Mouse (Mus musculus) urinary bladder, postnatal 25 days (tissue): ENCODE results near the gene Mum1.
"Not testable (repeated sequence)": the region's sequence is repeated elsewhere in the genome, so short reads cannot be mapped to it uniquely, and the experiment has no call there.

Experiments used
- DNase-seq: peaks from one replicate; pipeline ENCODE4 v3.0.0; 2022; ENCODE audit warnings: low spot score

Mum1 gene

GRCm38 (mm10) chr10:80208248-80208647 is 18.0 kb upstream of the Mum1 start:
- DNase-seq: no peak

- no peak for DNase-seq
These were observed 17.3 kb upstream of the Mum1 start for GRCm38 (mm10) chr10:80208841-80209371.

DNA sequence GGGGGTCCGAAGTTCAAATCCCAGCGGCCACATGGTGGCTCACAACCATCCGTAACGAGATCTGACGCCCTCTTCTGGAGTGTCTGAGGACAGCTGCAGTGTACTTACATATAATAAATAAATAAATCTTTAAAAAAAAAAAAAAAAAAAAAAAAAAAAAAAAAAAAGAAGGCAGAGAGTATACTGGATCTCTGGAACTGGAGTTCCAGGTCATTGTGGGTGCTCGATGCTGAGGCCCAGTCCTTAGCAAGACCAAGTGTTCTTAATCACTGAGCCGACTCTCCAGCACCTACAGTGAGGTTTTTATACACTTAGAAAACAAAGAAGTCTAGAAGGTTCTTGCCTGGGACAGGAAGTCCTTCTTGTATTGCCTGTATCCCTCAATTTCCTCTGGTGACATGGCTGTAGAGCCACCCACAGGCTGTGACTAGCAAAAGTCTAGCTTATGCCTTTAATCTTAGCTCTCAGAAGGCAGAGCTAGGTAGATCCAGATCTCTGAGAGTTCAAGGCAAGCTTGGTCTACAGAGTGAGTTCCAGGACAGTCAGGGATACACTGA is 14.6 kb upstream of the Mum1 start:
- DNase-seq: not testable (repeated sequence)

DNA sequence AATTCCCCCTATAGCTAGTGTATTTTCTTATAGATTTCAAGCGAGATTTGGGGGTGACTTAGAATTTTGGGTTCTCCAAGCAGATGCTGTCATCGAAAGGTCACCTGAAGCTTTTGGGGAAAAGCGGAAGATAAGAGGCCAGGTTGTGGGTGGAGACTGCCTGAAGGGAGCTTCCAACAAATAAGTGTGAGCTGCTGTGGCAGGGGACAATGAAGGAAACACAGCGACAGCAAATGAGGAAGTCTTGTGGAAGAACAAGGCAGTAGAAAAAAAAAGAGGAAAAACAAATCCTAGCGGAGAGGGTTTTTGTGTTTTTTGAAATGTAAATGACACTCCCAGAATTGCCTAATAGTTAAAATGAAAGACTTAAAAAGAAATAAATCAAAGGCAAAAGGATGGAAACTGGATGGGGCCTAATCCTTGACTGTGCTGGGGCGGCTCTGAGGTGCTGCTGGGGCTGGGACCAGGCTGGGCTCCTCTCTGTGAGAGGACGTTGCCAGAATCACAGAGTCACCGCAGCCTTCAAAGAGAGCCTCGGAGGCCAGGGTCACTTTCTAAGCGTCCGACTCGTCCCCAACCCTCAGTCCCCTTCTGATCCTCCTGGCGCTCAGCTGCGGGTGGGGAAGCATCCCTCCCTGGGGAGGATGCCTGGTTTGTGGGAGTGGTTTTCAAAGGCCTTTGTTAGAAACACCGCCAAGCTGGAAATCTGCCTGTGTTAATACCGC is 11.0 kb upstream of the Mum1 start:
- DNase-seq: no peak

DNA sequence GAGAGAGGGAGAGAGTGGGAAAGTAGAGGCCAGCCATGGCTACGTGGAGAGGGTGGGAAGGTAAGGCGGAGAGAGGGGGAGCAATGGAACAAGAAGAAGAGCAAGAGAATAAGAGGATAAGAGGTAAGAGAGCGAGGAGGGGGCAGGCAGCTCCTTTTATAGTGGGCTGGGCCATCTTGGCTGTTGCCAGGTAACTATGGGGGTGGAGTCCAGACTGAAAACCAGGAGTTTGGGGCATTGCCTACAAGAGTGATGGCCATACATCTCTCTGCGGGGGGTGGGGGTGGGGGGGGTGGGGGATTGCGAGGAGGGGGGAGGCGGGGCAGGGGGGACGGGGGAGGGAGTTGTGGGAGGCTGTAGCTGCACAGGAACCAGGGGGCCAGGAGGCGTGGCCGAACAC is 5.6 kb upstream of the Mum1 start:
- DNase-seq: no peak

DNA sequence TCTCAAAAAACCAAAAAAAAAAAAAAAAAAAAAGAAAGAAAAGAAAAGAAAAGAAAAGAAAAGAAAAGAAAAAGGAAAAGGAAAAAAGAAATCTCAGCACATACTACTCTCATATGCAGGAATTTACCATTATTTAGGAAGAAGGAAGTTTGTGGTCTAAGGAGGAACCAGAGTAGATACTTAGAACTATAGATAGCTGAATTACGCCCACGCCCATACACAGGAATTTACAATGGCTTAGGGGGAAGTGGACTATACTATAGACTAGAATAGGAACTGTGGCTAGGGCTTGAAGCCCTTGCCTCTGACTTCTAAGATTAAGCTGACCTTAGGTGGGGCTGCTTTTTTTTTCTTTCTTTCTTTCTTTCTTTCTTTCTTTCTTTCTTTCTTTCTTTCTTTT is 3.1 kb upstream of the Mum1 start:
- not testable (repeated sequence) for DNase-seq

GRCm38 (mm10) chr10:80226071-80226415 is 191 bp upstream of the Mum1 start:
- DNase-seq: no peak

DNA sequence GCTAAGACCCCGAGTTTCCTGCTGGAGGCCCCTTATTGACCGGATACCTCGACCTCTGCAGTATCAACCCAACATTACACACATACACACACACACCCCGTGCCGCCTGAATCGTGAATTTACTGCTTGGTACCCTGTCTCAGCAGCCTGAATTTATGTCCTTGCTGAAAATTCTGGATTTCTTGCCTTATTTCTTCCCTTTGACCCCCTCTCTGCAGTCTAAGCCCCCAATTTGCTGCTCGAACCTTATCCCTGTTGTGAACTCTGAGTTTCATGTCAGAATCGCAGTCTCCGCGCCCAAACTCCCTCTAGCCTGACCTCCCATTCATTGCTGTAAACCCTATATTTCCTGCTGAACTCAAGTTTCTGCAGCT is 919 bp downstream of the Mum1 start:
- no peak for DNase-seq

- no peak for DNase-seq
These were observed 1.9 kb downstream of the Mum1 start for GRCm38 (mm10) chr10:80227877-80228775.

GRCm38 (mm10) chr10:80236145-80236825 is 10.1 kb downstream of the Mum1 start:
- DNase-seq: no peak

- no peak for DNase-seq
These were observed 10.8 kb downstream of the Mum1 start for GRCm38 (mm10) chr10:80237020-80237419.

GRCm38 (mm10) chr10:80238306-80238705 is 12.1 kb downstream of the Mum1 start:
- DNase-seq: no peak

- DNase-seq: no peak
These were observed 13.6 kb downstream of the Mum1 start for GRCm38 (mm10) chr10:80239791-80240190.

- no peak for DNase-seq
These were observed 15.9 kb downstream of the Mum1 start for GRCm38 (mm10) chr10:80242088-80242487.

GRCm38 (mm10) chr10:80242607-80243006 is 16.4 kb downstream of the Mum1 start:
- DNase-seq: no peak

DNA sequence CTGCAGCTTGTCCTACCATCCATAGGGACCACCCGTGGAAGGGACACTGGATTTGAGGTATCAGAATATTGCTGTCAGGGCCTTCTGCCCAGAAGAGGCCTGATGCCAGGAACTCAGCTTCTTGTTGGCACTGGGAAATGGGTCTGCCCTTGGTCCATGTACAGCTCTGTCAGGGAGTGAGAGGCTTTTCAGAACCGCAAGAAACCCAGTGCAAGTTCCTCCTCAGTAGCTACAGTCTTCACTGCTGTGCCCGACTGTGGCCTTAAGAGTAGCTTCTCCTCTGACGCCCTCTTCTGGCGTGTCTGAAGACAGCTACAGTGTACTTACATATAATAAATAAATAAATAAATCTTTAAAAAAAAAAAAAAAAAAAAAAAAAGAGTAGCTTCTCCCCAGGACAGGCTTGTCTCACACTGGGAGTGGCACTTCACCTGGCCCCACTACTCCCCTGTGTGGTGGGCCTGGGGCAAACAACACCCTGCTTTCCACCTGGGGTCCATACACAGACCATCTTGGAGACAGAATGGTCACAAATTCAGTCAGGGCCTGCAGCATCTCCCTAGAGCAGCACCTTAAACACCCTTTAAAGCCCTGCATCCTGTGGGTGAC is 18.7 kb downstream of the Mum1 start:
- no peak for DNase-seq

DNA sequence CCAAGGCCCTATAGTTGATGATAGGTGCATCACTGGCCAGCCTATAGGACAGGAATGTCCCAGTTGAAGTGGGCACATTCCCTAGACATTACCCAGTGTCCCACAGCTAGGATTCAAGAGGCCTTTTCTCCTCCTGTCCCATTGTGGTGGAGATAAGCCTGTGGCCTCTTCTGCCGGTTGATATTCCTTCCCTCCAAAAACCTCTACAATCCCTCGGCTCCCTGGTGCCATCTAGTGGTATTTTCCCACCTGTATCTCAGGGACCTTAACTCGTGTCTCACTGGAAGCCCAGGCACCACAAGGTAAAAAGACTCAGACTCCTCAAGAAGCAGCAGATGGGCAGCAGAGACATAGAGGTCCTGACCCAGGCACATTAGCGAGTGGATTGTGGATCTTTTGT is 19.4 kb downstream of the Mum1 start:
- peak; percentile 73 for DNase-seq

DNA sequence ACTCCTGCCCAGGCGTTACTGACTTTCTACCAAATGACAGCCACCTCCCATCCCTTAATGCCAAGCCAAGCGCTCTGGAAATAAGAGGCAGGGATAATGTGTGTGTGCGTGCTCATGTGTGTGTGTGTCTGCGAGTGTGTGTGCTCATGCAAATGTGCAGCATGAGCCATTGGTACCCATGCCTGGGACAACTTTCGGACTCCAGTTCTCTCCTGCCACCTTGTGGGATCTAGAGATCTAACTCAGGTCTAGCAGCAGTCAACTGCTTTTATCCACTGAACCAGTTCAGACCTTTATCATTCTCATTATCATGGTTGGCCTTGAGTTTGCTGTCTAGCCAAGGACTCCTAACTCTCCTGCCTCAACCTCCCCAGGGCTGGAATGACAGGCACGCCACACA is 21.6 kb downstream of the Mum1 start:
- DNase-seq: no peak

GRCm38 (mm10) chr10:80248437-80248836 is 22.2 kb downstream of the Mum1 start:
- not testable (repeated sequence) for DNase-seq

DNA sequence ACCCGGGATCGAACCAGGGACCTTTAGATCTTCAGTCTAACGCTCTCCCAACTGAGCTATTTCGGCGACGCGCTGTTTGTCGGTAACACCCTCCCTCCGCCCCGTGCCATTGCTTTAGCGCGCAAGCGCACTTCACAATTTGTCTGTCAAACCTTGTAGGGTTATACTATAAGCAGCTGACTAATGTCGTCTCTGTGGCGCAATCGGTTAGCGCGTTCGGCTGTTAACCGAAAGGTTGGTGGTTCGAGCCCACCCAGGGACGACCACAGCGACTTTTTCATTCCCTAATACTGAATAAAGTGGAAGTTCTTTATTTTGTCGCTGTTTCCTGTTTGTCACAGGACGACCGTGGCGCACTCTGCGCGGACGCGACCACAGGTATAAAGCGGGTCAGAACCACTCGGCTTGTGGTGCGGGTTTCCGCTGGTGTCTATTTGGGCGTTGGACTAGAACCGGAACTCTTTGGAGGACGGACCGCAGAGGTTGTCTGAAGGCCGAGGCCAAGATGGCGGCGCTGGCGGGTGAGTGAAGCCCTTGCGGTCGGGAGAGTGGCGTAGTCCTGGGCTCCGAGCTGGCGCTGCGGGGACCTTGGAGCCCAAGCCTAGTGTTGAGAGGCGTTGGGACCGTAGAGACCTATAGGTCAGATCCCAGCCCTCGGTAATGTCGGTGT is 22.9 kb downstream of the Mum1 start, which contains the start of gene Ndufs7:
Gene Ndufs7 (plus strand): TSS at position 151 of the 670 bp plus-strand sequence.
- DNase-seq: peak; percentile 91

DNA sequence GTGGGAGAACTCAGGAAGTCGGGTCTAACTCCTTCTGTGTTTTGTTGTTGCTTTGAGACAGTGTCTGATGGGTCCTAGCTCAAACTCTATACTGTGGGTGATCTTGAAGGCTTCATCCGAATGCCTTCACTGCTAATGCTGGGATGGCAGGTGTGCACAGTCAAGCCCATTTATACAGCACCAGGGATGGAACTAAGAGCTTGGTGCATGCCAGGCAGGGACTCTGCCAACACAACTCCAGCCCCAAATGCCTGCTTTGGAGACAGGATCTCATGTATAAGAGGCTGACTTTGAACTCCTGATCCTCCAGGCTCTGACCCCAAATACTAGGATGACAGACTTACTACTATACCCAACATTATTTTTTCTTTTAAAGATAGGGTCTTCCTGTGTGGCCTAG is 23.8 kb downstream of the Mum1 start:
- no peak for DNase-seq
